Mouse (Mus musculus) brain, embryonic 14.5 days (tissue): Measurements from ENCODE around the gene Cyp2j8. TPM values are rescaled to one million over a fixed set of nuclear protein-coding genes. Genes with fewer than 3 reads are reported as not detected.
A peak's percentile ranks its signal among the peaks of the same experiment; 100 is the strongest.
"Not testable (repeated sequence)": the region's sequence is repeated elsewhere in the genome, so short reads cannot be mapped to it uniquely, and the experiment has no call there.

Source experiments
- DNase-seq: peaks from one replicate; pipeline ENCODE4 v3.0.0-alpha.2; 2011; ENCODE audit warnings: low read depth
- CTCF ChIP-seq: fragments of 200-500 bp; IDR thresholded peaks from 2 replicates; pipeline ENCODE4 v1.5.1; 2012; ENCODE audit warnings: inconsistent platforms, mild to moderate bottlenecking, moderate library complexity, borderline replicate concordance; ENCODE audit not compliant: insufficient read depth, insufficient read length; ENCODE audit errors: extremely low read depth
- POLR2A ChIP-seq: fragments of 200-500 bp; IDR thresholded peaks from 2 replicates; pipeline ENCODE4 v1.6.1; 2012; ENCODE audit warnings: mild to moderate bottlenecking, inconsistent platforms, borderline replicate concordance; ENCODE audit not compliant: poor library complexity, insufficient read depth, insufficient read length, severe bottlenecking; ENCODE audit errors: extremely low read depth
- polyA plus RNA-seq: library from polyadenylated mRNA; depleted of rRNA; stranded (reverse); fragments of >200 nt; gene quantifications from 2 replicates; pipeline ENCODE4 v1.2.3, GENCODE M21; 2012; rRNA removed

The Cyp2j8 gene
- polyA plus RNA-seq, result 0.05 TPM in 1 of 2 replicates, not detected in the other

DNA sequence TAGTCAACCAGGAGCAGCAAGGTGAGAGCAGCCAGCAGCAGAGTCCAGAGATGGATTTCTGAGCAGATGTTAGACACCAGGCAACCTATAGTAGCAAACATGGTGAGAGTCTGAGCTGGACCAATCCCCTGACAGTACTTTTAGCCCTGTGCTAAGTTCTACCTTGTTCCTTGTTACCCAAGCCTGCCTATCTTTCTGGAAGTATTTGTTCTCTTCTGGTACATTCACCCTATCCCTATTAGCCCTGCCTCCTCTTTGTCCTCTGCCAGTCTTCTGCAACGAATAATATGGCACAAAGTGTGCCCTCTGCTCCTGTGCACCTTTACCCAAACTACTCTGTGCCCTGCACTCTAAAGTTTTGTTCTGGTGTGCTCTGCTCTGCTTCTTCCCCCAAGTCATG is at the start of gene Cyp2j8:
Gene Cyp2j8, minus strand, starts transcription at position 101 of the 400 bp plus-strand sequence.
- no peak for TF ChIP-seq POLR2A
- TF ChIP-seq CTCF, result no peak
- no peak for DNase-seq

DNA sequence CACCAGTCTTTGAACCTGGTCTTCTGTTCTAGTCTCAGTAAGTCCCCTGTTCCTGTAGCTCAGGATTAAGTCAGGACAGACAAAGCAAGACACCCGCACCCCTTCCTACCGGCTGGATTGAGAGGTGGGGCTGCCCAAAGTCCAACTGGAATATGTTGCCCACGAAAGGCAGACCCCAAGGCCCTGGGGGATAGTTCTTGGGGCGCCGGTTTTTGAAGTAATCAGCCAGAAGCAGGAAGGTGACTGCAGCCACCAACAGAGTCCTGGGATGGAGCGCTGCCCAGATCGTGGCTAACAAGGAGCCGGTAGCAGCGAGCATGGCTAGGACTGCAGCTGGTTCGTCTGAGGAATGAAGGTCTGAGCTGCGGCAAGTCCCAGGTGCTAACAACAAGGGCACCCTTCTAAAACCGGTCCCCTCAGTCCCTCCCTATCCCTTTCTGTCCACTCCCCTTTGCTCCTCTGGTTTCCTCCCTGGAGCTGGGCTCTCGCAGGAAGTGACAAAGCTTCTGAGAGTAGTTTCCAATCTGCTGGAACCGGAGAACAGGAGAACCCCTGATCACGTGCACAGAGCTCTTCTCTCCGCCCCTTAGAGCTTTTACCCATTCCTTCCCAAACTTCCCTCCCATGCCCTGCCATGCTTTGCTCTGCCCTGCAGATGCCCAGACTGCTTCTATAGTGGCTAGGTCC is 46.1 kb upstream of the Cyp2j8 start, which contains the start of gene Cyp2j6:
Gene Cyp2j6, minus strand, starts transcription at position 529 of the 687 bp plus-strand sequence.
- TF ChIP-seq CTCF (no peak), POLR2A (peak; percentile 32; the same call in 1 of the 2 replicates)
- DNase-seq, result peak; percentile 82

- TF ChIP-seq CTCF (no peak), POLR2A (no peak)
- DNase-seq, result no peak
Measured at GRCm38 (mm10) chr4:96551619-96552018, 44.4 kb upstream of the Cyp2j8 start.

- TF ChIP-seq CTCF, result no peak
- TF ChIP-seq POLR2A, result no peak
- DNase-seq, result no peak
Measured at GRCm38 (mm10) chr4:96545976-96546375, 38.8 kb upstream of the Cyp2j8 start.

- peak; percentile 14 for DNase-seq
- TF ChIP-seq POLR2A (no peak), CTCF (peak; percentile 31; the same call in 1 of the 2 replicates)
Measured at GRCm38 (mm10) chr4:96525772-96526171, 18.6 kb upstream of the Cyp2j8 start.

- no peak for TF ChIP-seq POLR2A
- TF ChIP-seq CTCF, result no peak
Measured at GRCm38 (mm10) chr4:96522256-96522655, 15.1 kb upstream of the Cyp2j8 start.

GRCm38 (mm10) chr4:96510083-96510482 is 2.9 kb upstream of the Cyp2j8 start:
- no peak for TF ChIP-seq CTCF
- no peak for TF ChIP-seq POLR2A
- no peak for DNase-seq

More at GRCm38 (mm10) chr4:96522256-96522655, 15.1 kb upstream of the Cyp2j8 start:
- DNase-seq, result no peak

DNA sequence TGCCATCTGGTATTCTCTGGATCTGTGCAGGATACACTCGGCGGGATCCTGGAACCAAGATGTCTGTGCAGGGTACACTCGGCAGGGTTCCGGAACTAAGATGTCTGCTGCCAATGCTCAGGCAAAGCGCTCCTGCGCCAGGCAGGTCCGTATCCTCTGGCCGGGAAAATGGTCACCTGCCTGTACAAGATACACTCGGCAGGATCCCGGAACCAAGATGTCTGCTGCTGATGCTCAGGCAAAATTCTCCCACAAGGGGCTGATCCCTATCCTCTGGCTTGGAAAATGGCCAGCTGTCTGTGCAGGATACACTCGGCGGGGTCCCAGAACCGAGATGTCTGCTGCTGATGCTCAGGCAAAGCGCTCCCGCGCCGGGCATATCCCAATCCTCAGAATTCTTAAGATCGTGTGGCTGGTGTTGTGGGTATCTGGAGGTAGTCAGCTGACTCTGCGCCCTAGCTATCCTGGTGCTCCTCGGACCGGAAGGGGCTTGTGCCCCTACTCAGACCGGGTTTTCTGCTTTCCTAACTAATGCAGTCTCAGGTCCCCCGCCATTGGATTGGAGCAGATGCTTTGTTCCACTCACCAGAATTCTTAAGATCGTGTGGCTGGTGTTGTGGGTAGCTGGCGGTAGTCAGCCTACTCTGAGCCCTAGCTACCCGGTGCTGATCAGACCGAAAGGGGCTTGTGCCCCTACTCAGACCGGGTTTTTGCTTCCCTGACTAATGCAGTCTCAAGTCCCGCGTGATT is 43.7 kb downstream of the Cyp2j8 start:
- not testable (repeated sequence) for DNase-seq

Other genes starting within 250 kb of the Cyp2j8 start
- gene Cyp2j11, start 158.7 kb downstream of the Cyp2j8 start, polyA plus RNA-seq, result not detected in 2 replicates
- gene Cyp2j6, start 46.3 kb upstream of the Cyp2j8 start, polyA plus RNA-seq, result 2.7 and 3.9 TPM in 2 replicates
- 2.0 and 3.0 TPM in 2 replicates for gene Cyp2j9, start 84.2 kb upstream of the Cyp2j8 start, polyA plus RNA-seq
- gene Cyp2j5, start 156.8 kb upstream of the Cyp2j8 start, polyA plus RNA-seq, result not detected in 2 replicates